Mouse (Mus musculus) midbrain, embryonic 15.5 days (tissue): ENCODE measurements around the gene Hist2h2ab. TPM values are rescaled to one million over a fixed set of nuclear protein-coding genes. Genes with fewer than 3 reads are reported as not detected.
A peak's percentile ranks its signal among the peaks of the same experiment; 100 is the strongest.
"Not testable (repeated sequence)": the region's sequence is repeated elsewhere in the genome, so short reads cannot be mapped to it uniquely, and the experiment has no call there.

Experiments
- ATAC-seq: fragments of 200-750 bp; cut with Nextera tagmentation; replicated peaks from 2 replicates; pipeline ENCODE4 v1.8.0; 2017; ENCODE audit warnings: moderate TSS enrichment
- H3K27ac ChIP-seq: fragments of 300-500 bp; sonication (generic); 2 replicates; pipeline ENCODE4 v1.5.1; 2015; ENCODE audit warnings: mild to moderate bottlenecking, inconsistent platforms
- H3K27me3 ChIP-seq: fragments of 300-500 bp; sonication (generic); replicated peaks from 2 replicates; pipeline ENCODE4 v1.6.1; 2015; ENCODE audit warnings: inconsistent platforms
- H3K36me3 ChIP-seq: fragments of 300-500 bp; sonication (generic); replicated peaks from 2 replicates; pipeline ENCODE4 v1.6.1; 2015; ENCODE audit warnings: inconsistent platforms
- H3K4me1 ChIP-seq: fragments of 300-500 bp; sonication (generic); 2 replicates; pipeline ENCODE4 v1.6.1; 2015; ENCODE audit warnings: inconsistent platforms
- H3K4me2 ChIP-seq: fragments of 300-500 bp; sonication (generic); 2 replicates; pipeline ENCODE4 v1.6.1; 2015; ENCODE audit warnings: inconsistent platforms, mild to moderate bottlenecking, moderate library complexity
- H3K4me3 ChIP-seq: fragments of 300-500 bp; sonication (generic); 2 replicates; pipeline ENCODE4 v1.5.1; 2015; ENCODE audit warnings: mild to moderate bottlenecking, inconsistent platforms
- H3K9ac ChIP-seq: fragments of 300-500 bp; sonication (generic); 2 replicates; pipeline ENCODE4 v1.6.1; 2015; ENCODE audit warnings: mild to moderate bottlenecking, inconsistent platforms
- H3K9me3 ChIP-seq: fragments of 300-500 bp; sonication (generic); 2 replicates; pipeline ENCODE4 v1.6.1; 2016; ENCODE audit warnings: inconsistent platforms
- WGBS: fragments of 180-500 bp; shearing (Covaris S2); methylation state at CpG from one replicate; pipeline ENCODE4 v1.1.7; 2015; ENCODE audit warnings: mixed read lengths; 5-methylcytosine and 5-hydroxymethylcytosine counted together
- polyA plus RNA-seq: library from polyadenylated mRNA; unstranded; fragments of >200 nt; fragmentation: Nextera tagmentation; extraction: Ambion mirVana; gene quantifications from 2 replicates; pipeline ENCODE4 v1.2.1, GENCODE M21; 2015

Hist2h2ab gene
- polyA plus RNA-seq, 1 experiment from 2014 or later: 0.92 TPM

- peak within 1 kb of the TSS; percentile 84 for H3K27ac ChIP-seq
- peak; percentile 75 for ATAC-seq
- under 1% methylated on average over 16 of the region's 23 CpGs for WGBS
- peak within 1 kb of the TSS; percentile 70 for H3K4me2 ChIP-seq
- H3K4me3 ChIP-seq: peak within 1 kb of the TSS; percentile 57
- H3K36me3 ChIP-seq: peaks cover 25% of the 10 kb centered on the region; the same call in 1 of the 2 replicates
- H3K9me3 ChIP-seq: no peaks in the 10 kb centered on the region
- no peaks in the 10 kb centered on the region for H3K27me3 ChIP-seq
- peak within 1 kb of the TSS; percentile 84 for H3K9ac ChIP-seq
- H3K4me1 ChIP-seq: peaks cover 36% of the 10 kb centered on the region
Measured at GRCm38 (mm10) chr3:96180727-96181477, 38.8 kb upstream of the Hist2h2ab start, which contains the start of gene Sv2a. Sv2a (plus strand) TSS chr3:96181151.

- Histone ChIP-seq H3K27me3 (no peaks in the 10 kb centered on the region), H3K36me3 (peaks cover 18% of the 10 kb centered on the region; the same call in 1 of the 2 replicates), H3K27ac (peak overlapping the region; percentile 84), H3K9ac (peak overlapping the region; percentile 84), H3K9me3 (no peaks in the 10 kb centered on the region), H3K4me3 (peak overlapping the region; percentile 57), H3K4me2 (peak overlapping the region; percentile 70), H3K4me1 (peaks cover 36% of the 10 kb centered on the region)
- ATAC-seq: peak; percentile 61
- WGBS: 22% methylated on average over 12 of the region's 12 CpGs
Measured at GRCm38 (mm10) chr3:96181510-96182381, 37.9 kb upstream of the Hist2h2ab start.

GRCm38 (mm10) chr3:96182382-96182776, 37.3 kb upstream of the Hist2h2ab start:
- H3K27me3 ChIP-seq: no peaks in the 10 kb centered on the region
- WGBS: 27% methylated on average over 4 of the region's 4 CpGs
- H3K27ac ChIP-seq: peak overlapping the region; percentile 84
- H3K9ac ChIP-seq: peak overlapping the region; percentile 84
- H3K9me3 ChIP-seq: no peaks in the 10 kb centered on the region
- 0 out of 2 replicates have a peak, but pooled peaks have one; percentile 8 for ATAC-seq
- H3K36me3 ChIP-seq: peaks cover 20% of the 10 kb centered on the region; the same call in 1 of the 2 replicates
- H3K4me2 ChIP-seq: peak overlapping the region; percentile 70
- H3K4me3 ChIP-seq: peak overlapping the region; percentile 57
- peaks cover 36% of the 10 kb centered on the region for H3K4me1 ChIP-seq

GRCm38 (mm10) chr3:96192977-96193376, 26.7 kb upstream of the Hist2h2ab start:
- peaks cover 27% of the 10 kb centered on the region; the same call in 1 of the 2 replicates for H3K36me3 ChIP-seq
- no peak overlapping the region for H3K4me3 ChIP-seq
- no peak overlapping the region for H3K4me2 ChIP-seq
- no peak for ATAC-seq
- no peak overlapping the region for H3K9ac ChIP-seq
- peaks cover 11% of the 10 kb centered on the region for H3K4me1 ChIP-seq
- H3K9me3 ChIP-seq: no peaks in the 10 kb centered on the region
- WGBS: 71% methylated on average over 12 of the region's 12 CpGs
- no peaks in the 10 kb centered on the region for H3K27me3 ChIP-seq
- H3K27ac ChIP-seq: no peak overlapping the region

- peaks cover 14% of the 10 kb centered on the region for H3K4me1 ChIP-seq
- no peaks in the 10 kb centered on the region for H3K27me3 ChIP-seq
- ATAC-seq: no peak
- no peak overlapping the region for H3K4me3 ChIP-seq
- no peak overlapping the region for H3K4me2 ChIP-seq
- H3K9me3 ChIP-seq: no peaks in the 10 kb centered on the region
- no peak overlapping the region for H3K27ac ChIP-seq
- peaks cover 19% of the 10 kb centered on the region; the same call in 1 of the 2 replicates for H3K36me3 ChIP-seq
- 91% methylated on average over 10 of the region's 10 CpGs for WGBS
- H3K9ac ChIP-seq: no peak overlapping the region
Measured at GRCm38 (mm10) chr3:96194966-96195365, 24.7 kb upstream of the Hist2h2ab start.

GRCm38 (mm10) chr3:96195616-96196313, 23.9 kb upstream of the Hist2h2ab start:
- H3K27ac ChIP-seq: peak overlapping the region; percentile 98; the same call in 1 of the 2 replicates
- H3K36me3 ChIP-seq: peaks cover 16% of the 10 kb centered on the region; the same call in 1 of the 2 replicates
- H3K27me3 ChIP-seq: no peaks in the 10 kb centered on the region
- H3K9ac ChIP-seq: no peak overlapping the region
- peak overlapping the region; percentile 71; the same call in 1 of the 2 replicates for H3K4me3 ChIP-seq
- 91% methylated on average over 11 of the region's 11 CpGs for WGBS
- peak overlapping the region; percentile 76 for H3K4me2 ChIP-seq
- H3K9me3 ChIP-seq: no peaks in the 10 kb centered on the region
- no peak for ATAC-seq
- peaks cover 14% of the 10 kb centered on the region for H3K4me1 ChIP-seq

GRCm38 (mm10) chr3:96196437-96197128, 23.1 kb upstream of the Hist2h2ab start:
- ATAC-seq: peak; percentile 18
- peaks cover 8% of the 10 kb centered on the region; the same call in 1 of the 2 replicates for H3K36me3 ChIP-seq
- H3K9ac ChIP-seq: peak overlapping the region; percentile 91
- peak overlapping the region; percentile 71 for H3K4me3 ChIP-seq
- 17% methylated on average over 27 of the region's 27 CpGs for WGBS
- H3K9me3 ChIP-seq: no peaks in the 10 kb centered on the region
- peaks cover 14% of the 10 kb centered on the region for H3K4me1 ChIP-seq
- H3K4me2 ChIP-seq: peak overlapping the region; percentile 76
- H3K27ac ChIP-seq: peak overlapping the region; percentile 98
- H3K27me3 ChIP-seq: no peaks in the 10 kb centered on the region

- peak overlapping the region; percentile 71 for H3K4me3 ChIP-seq
- H3K9ac ChIP-seq: peak overlapping the region; percentile 91
- peak; percentile 95 for ATAC-seq
- peaks cover 6% of the 10 kb centered on the region; the same call in 1 of the 2 replicates for H3K36me3 ChIP-seq
- H3K27ac ChIP-seq: peak overlapping the region; percentile 98
- peaks cover 14% of the 10 kb centered on the region for H3K4me1 ChIP-seq
- no peaks in the 10 kb centered on the region for H3K9me3 ChIP-seq
- WGBS: under 1% methylated on average over 50 of the region's 50 CpGs
- H3K4me2 ChIP-seq: peak overlapping the region; percentile 76
- H3K27me3 ChIP-seq: no peaks in the 10 kb centered on the region
Measured at GRCm38 (mm10) chr3:96197129-96197749, 22.4 kb upstream of the Hist2h2ab start.

GRCm38 (mm10) chr3:96198181-96198580, 21.5 kb upstream of the Hist2h2ab start:
- Histone ChIP-seq H3K9me3 (no peaks in the 10 kb centered on the region), H3K36me3 (peaks cover 5% of the 10 kb centered on the region; the same call in 1 of the 2 replicates), H3K9ac (peak overlapping the region; percentile 25; the same call in 1 of the 2 replicates), H3K4me2 (peak overlapping the region; percentile 76), H3K4me3 (peak overlapping the region; percentile 71), H3K4me1 (peaks cover 14% of the 10 kb centered on the region), H3K27me3 (no peaks in the 10 kb centered on the region), H3K27ac (peak overlapping the region; percentile 51)
- ATAC-seq: peak; percentile 50
- 2% methylated on average over 6 of the region's 6 CpGs for WGBS

- 29% methylated on average over 8 of the region's 8 CpGs for WGBS
- Histone ChIP-seq H3K4me1 (peaks cover 14% of the 10 kb centered on the region), H3K4me2 (peak overlapping the region; percentile 76)
- ATAC-seq, H3K27ac ChIP-seq, H3K9ac ChIP-seq, H3K27me3 ChIP-seq, H3K4me3 ChIP-seq, H3K36me3 ChIP-seq, H3K9me3 ChIP-seq: not testable (repeated sequence)
Measured at GRCm38 (mm10) chr3:96198601-96199251, 20.9 kb upstream of the Hist2h2ab start.
